Mouse (Mus musculus) cortical plate, adult 2 months (tissue): ENCODE results near the gene Tex101. TPM values are rescaled to one million over a fixed set of nuclear protein-coding genes. Genes with fewer than 3 reads are reported as not detected.
"Not testable (repeated sequence)": the region's sequence is repeated elsewhere in the genome, so short reads cannot be mapped to it uniquely, and the experiment has no call there.

Experiments
- H3K27ac ChIP-seq: fragments of 200-500 bp; 2 replicates; pipeline ENCODE4 v1.5.1; 2012; ENCODE audit warnings: low read length, control low read depth, inconsistent platforms; ENCODE audit not compliant: insufficient read depth
- H3K4me1 ChIP-seq: fragments of 200-500 bp; 2 replicates; pipeline ENCODE4 v1.6.1; 2011; ENCODE audit warnings: low read length; ENCODE audit not compliant: control insufficient read depth, insufficient read depth
- H3K4me3 ChIP-seq: fragments of 200-500 bp; 2 replicates; pipeline ENCODE4 v1.5.1; 2011; ENCODE audit warnings: mild to moderate bottlenecking, low read length, control low read depth; ENCODE audit not compliant: insufficient read depth
- CTCF ChIP-seq: fragments of 200-500 bp; IDR thresholded peaks from 2 replicates; pipeline ENCODE4 v1.5.1; 2011; ENCODE audit warnings: mild to moderate bottlenecking, control low read depth, low read length; ENCODE audit not compliant: insufficient read depth; ENCODE audit errors: extremely low read depth
- POLR2A ChIP-seq: fragments of 200-500 bp; IDR thresholded peaks from 2 replicates; pipeline ENCODE4 v1.6.1; 2011; ENCODE audit warnings: mild to moderate bottlenecking, low read length, control low read depth; ENCODE audit not compliant: insufficient read depth; ENCODE audit errors: extremely low read depth
- polyA plus RNA-seq: library from polyadenylated mRNA; depleted of rRNA; stranded (reverse); fragments of >200 nt; gene quantifications from 2 replicates; pipeline ENCODE4 v1.2.3, GENCODE M21; 2012; rRNA removed

Gene Tex101
- polyA plus RNA-seq, 1 experiment: not detected

GRCm38 (mm10) chr7:24637046-24637445 lies 39.4 kb downstream of the Tex101 start:
- Histone ChIP-seq H3K4me3 (no peak overlapping the region), H3K27ac (no peak overlapping the region), H3K4me1 (no peaks in the 10 kb centered on the region)
- TF ChIP-seq POLR2A (no peak), CTCF (no peak)

- Histone ChIP-seq H3K4me1 (no peaks in the 10 kb centered on the region), H3K4me3 (no peak within 1 kb of the TSS), H3K27ac (no peak within 1 kb of the TSS)
- TF ChIP-seq POLR2A (no peak), CTCF (no peak)
Observed at GRCm38 (mm10) chr7:24636264-24636663, 40.2 kb downstream of the Tex101 start, which contains the start of gene Lypd3. Lypd3 (plus strand) TSS chr7:24636550.

GRCm38 (mm10) chr7:24630116-24630880 lies 46.2 kb downstream of the Tex101 start:
- no peak for TF ChIP-seq POLR2A
- no peak for TF ChIP-seq CTCF
- Histone ChIP-seq H3K27ac (no peak overlapping the region), H3K4me3 (no peak overlapping the region), H3K4me1 (no peaks in the 10 kb centered on the region)

- no peak overlapping the region for H3K27ac ChIP-seq
Observed at GRCm38 (mm10) chr7:24629672-24630071, 46.8 kb downstream of the Tex101 start.

GRCm38 (mm10) chr7:24628685-24629610 lies 47.5 kb downstream of the Tex101 start:
- no peak for TF ChIP-seq CTCF
- TF ChIP-seq POLR2A: no peak
- H3K4me3 ChIP-seq: no peak overlapping the region
- no peaks in the 10 kb centered on the region for H3K4me1 ChIP-seq
- H3K27ac ChIP-seq: no peak overlapping the region

More at GRCm38 (mm10) chr7:24629672-24630071, 46.8 kb downstream of the Tex101 start:
- no peak for TF ChIP-seq CTCF
- no peak for TF ChIP-seq POLR2A
- Histone ChIP-seq H3K4me1 (no peaks in the 10 kb centered on the region), H3K4me3 (no peak overlapping the region)

GRCm38 (mm10) chr7:24622967-24623366 lies 53.5 kb downstream of the Tex101 start:
- TF ChIP-seq POLR2A: no peak
- no peak for TF ChIP-seq CTCF
- H3K4me3 ChIP-seq: no peak overlapping the region
- H3K27ac ChIP-seq: no peak overlapping the region
- H3K4me1 ChIP-seq: no peaks in the 10 kb centered on the region

GRCm38 (mm10) chr7:24621193-24621592 lies 55.3 kb downstream of the Tex101 start:
- Histone ChIP-seq H3K4me3 (no peak overlapping the region), H3K27ac (no peak overlapping the region), H3K4me1 (no peaks in the 10 kb centered on the region)
- TF ChIP-seq CTCF: no peak
- TF ChIP-seq POLR2A: no peak

- Histone ChIP-seq H3K27ac (no peak overlapping the region), H3K4me1 (no peaks in the 10 kb centered on the region), H3K4me3 (no peak overlapping the region)
- no peak for TF ChIP-seq POLR2A
- TF ChIP-seq CTCF: no peak
Observed at GRCm38 (mm10) chr7:24619671-24620397, 56.6 kb downstream of the Tex101 start.

- H3K4me1 ChIP-seq, H3K27ac ChIP-seq, H3K4me3 ChIP-seq: not testable (repeated sequence)
Observed at GRCm38 (mm10) chr7:24618374-24618773, 58.1 kb downstream of the Tex101 start.

Other genes starting within 250 kb of the Tex101 start
- gene Irgc1, start 224.4 kb downstream of the Tex101 start, polyA plus RNA-seq: 0.55 and 1.4 TPM in 2 replicates
- gene Plaur, start 214.2 kb downstream of the Tex101 start, polyA plus RNA-seq: 1.3 and 1.5 TPM in 2 replicates
- gene Cadm4, start 194.7 kb downstream of the Tex101 start, polyA plus RNA-seq: 234 and 237 TPM in 2 replicates
- gene Zfp428, start 169.7 kb downstream of the Tex101 start, polyA plus RNA-seq: 71.7 and 73.4 TPM in 2 replicates
- not detected in 2 replicates for gene AC161166.1, start 164.2 kb downstream of the Tex101 start, polyA plus RNA-seq
- 52.9 and 53.9 TPM in 2 replicates for gene Irgq, start 146.0 kb downstream of the Tex101 start, polyA plus RNA-seq
- 0.33 TPM in 1 of 2 replicates, not detected in the other for gene Pinlyp, start 130.6 kb downstream of the Tex101 start, polyA plus RNA-seq
- gene Xrcc1, start 130.4 kb downstream of the Tex101 start, polyA plus RNA-seq: 41.6 and 46.2 TPM in 2 replicates
- gene Ethe1, start 89.1 kb downstream of the Tex101 start, polyA plus RNA-seq: 18.4 and 19.4 TPM in 2 replicates
- gene Zfp575, start 89.0 kb downstream of the Tex101 start, polyA plus RNA-seq: 7.3 and 7.4 TPM in 2 replicates
- 0.08 and 0.11 TPM in 2 replicates for gene Phldb3, start 65.9 kb downstream of the Tex101 start, polyA plus RNA-seq
- gene Lypd3, start 40.1 kb downstream of the Tex101 start, polyA plus RNA-seq: not detected in 2 replicates
- gene BC049730, start 32.6 kb upstream of the Tex101 start, polyA plus RNA-seq: not detected in 2 replicates
- gene Gm4763, start 50.2 kb upstream of the Tex101 start, polyA plus RNA-seq: not detected in 2 replicates
- not detected in 2 replicates for gene Cd177, start 83.6 kb upstream of the Tex101 start, polyA plus RNA-seq
- gene Ceacam10, start 100.5 kb upstream of the Tex101 start, polyA plus RNA-seq: 0.19 TPM in 1 of 2 replicates, not detected in the other
- 10.5 and 13.5 TPM in 2 replicates for gene Gm9844, start 185.5 kb upstream of the Tex101 start, polyA plus RNA-seq
- gene Lypd4, start 193.3 kb upstream of the Tex101 start, polyA plus RNA-seq: not detected in 2 replicates
- not detected in 2 replicates for gene Dmrtc2, start 193.4 kb upstream of the Tex101 start, polyA plus RNA-seq
- gene Rps19, start 207.7 kb upstream of the Tex101 start, polyA plus RNA-seq: 393 and 394 TPM in 2 replicates
- 1.2 and 1.4 TPM in 2 replicates for gene Cd79a, start 220.7 kb upstream of the Tex101 start, polyA plus RNA-seq
- gene Arhgef1, start 226.2 kb upstream of the Tex101 start, polyA plus RNA-seq: 133 and 163 TPM in 2 replicates